Mouse (Mus musculus) spleen, adult 18-20 months (tissue): Measurements from ENCODE around the gene Slc35f4.
A peak's percentile ranks its signal among the peaks of the same experiment; 100 is the strongest.

ENCODE experiments used
- DNase-seq, 2 experiments: peaks; one replicate each; pipeline ENCODE4 v3.0.0; 2022; ENCODE audit warnings: mixed read lengths in 2 of 2

The Slc35f4 gene

GRCm38 (mm10) chr14:49525931-49526291 is at the start of gene Slc35f4:
Gene Slc35f4 (minus strand): TSS chr14:49526046.
- no peak for DNase-seq

- no peak for DNase-seq
Measured at GRCm38 (mm10) chr14:49568369-49568768, 42.5 kb upstream of the Slc35f4 start.

GRCm38 (mm10) chr14:49560706-49561105 is 34.9 kb upstream of the Slc35f4 start:
- no peak for DNase-seq

GRCm38 (mm10) chr14:49540104-49540503 is 14.3 kb upstream of the Slc35f4 start:
- DNase-seq = no peak

- no peak for DNase-seq
Measured at GRCm38 (mm10) chr14:49525176-49525930, 493 bp downstream of the Slc35f4 start.

- DNase-seq = no peak
Measured at GRCm38 (mm10) chr14:49524665-49525064, 1.2 kb downstream of the Slc35f4 start.

GRCm38 (mm10) chr14:49515096-49515665 is 10.7 kb downstream of the Slc35f4 start:
- no peak for DNase-seq

GRCm38 (mm10) chr14:49514137-49514536 is 11.7 kb downstream of the Slc35f4 start:
- DNase-seq = no peak

GRCm38 (mm10) chr14:49495192-49495591 is 30.7 kb downstream of the Slc35f4 start:
- DNase-seq = no peak

GRCm38 (mm10) chr14:49493793-49494192 is 32.1 kb downstream of the Slc35f4 start:
- DNase-seq = no peak

- no peak for DNase-seq
Measured at GRCm38 (mm10) chr14:49492506-49492905, 33.3 kb downstream of the Slc35f4 start.

- no peak for DNase-seq
Measured at GRCm38 (mm10) chr14:49476602-49477001, 49.2 kb downstream of the Slc35f4 start.

GRCm38 (mm10) chr14:49461761-49462160 is 64.1 kb downstream of the Slc35f4 start:
- DNase-seq = no peak

- no peak for DNase-seq
Measured at GRCm38 (mm10) chr14:49460799-49461198, 65.0 kb downstream of the Slc35f4 start.

GRCm38 (mm10) chr14:49454283-49454914 is 71.4 kb downstream of the Slc35f4 start:
- DNase-seq = no peak

GRCm38 (mm10) chr14:49453782-49454181 is 72.1 kb downstream of the Slc35f4 start:
- no peak for DNase-seq

GRCm38 (mm10) chr14:49447669-49448068 is 78.2 kb downstream of the Slc35f4 start:
- no peak for DNase-seq

- no peak for DNase-seq
Measured at GRCm38 (mm10) chr14:49446461-49446860, 79.4 kb downstream of the Slc35f4 start.

- no peak for DNase-seq
Measured at GRCm38 (mm10) chr14:49436811-49437210, 89.0 kb downstream of the Slc35f4 start.

- no peak for DNase-seq
Measured at GRCm38 (mm10) chr14:49431821-49432220, 94.0 kb downstream of the Slc35f4 start.

- no peak for DNase-seq
Measured at GRCm38 (mm10) chr14:49392482-49392881, 133.4 kb downstream of the Slc35f4 start.

- no peak for DNase-seq
Measured at GRCm38 (mm10) chr14:49362161-49362560, 163.7 kb downstream of the Slc35f4 start.

GRCm38 (mm10) chr14:49355561-49355960 is 170.3 kb downstream of the Slc35f4 start:
- DNase-seq = no peak

- peak in 1 of 2 experiments; percentile 4 for DNase-seq
Measured at GRCm38 (mm10) chr14:49348897-49349250, 177.0 kb downstream of the Slc35f4 start.
